Mouse (Mus musculus) heart, embryonic 12.5 days (tissue): Measurements from ENCODE around the gene Olfr1330. TPM values are rescaled to one million over a fixed set of nuclear protein-coding genes. Genes with fewer than 3 reads are reported as not detected.
A peak's percentile ranks its signal among the peaks of the same experiment; 100 is the strongest.
"Not testable (repeated sequence)": the region's sequence is repeated elsewhere in the genome, so short reads cannot be mapped to it uniquely, and the experiment has no call there.

Experiments used
- ATAC-seq: fragments of 200-750 bp; cut with Nextera tagmentation; 2 replicates; pipeline ENCODE4 v1.8.0; 2017; ENCODE audit warnings: moderate TSS enrichment, moderate library complexity; ENCODE audit not compliant: insufficient number of reproducible peaks, low FRiP score
- H3K27ac ChIP-seq: fragments of 300-500 bp; sonication (generic); 2 replicates; pipeline ENCODE4 v1.5.1; 2016; ENCODE audit warnings: mild to moderate bottlenecking, moderate library complexity; ENCODE audit not compliant: poor library complexity, severe bottlenecking
- H3K27me3 ChIP-seq: fragments of 300-500 bp; sonication (generic); replicated peaks from 2 replicates; pipeline ENCODE4 v1.6.1; 2016; ENCODE audit warnings: mild to moderate bottlenecking, moderate library complexity
- H3K36me3 ChIP-seq: fragments of 300-500 bp; sonication (generic); 2 replicates; pipeline ENCODE4 v1.6.1; 2016; ENCODE audit warnings: mild to moderate bottlenecking, moderate library complexity
- H3K4me1 ChIP-seq: fragments of 300-500 bp; sonication (generic); replicated peaks from 2 replicates; pipeline ENCODE4 v1.6.1; 2016; ENCODE audit warnings: mild to moderate bottlenecking
- H3K4me2 ChIP-seq: fragments of 300-500 bp; sonication (generic); 2 replicates; pipeline ENCODE4 v1.6.1; 2016; ENCODE audit warnings: mild to moderate bottlenecking, moderate library complexity
- H3K4me3 ChIP-seq: fragments of 300-500 bp; sonication (generic); 2 replicates; pipeline ENCODE4 v1.5.1; 2016; ENCODE audit warnings: mild to moderate bottlenecking
- H3K9ac ChIP-seq: fragments of 300-500 bp; sonication (generic); 2 replicates; pipeline ENCODE4 v1.6.1; 2016; ENCODE audit warnings: mild to moderate bottlenecking, moderate library complexity
- H3K9me3 ChIP-seq: fragments of 300-500 bp; sonication (generic); replicated peaks from 2 replicates; pipeline ENCODE4 v1.6.1; 2016; ENCODE audit warnings: mild to moderate bottlenecking, moderate library complexity
- WGBS: fragments of 180-500 bp; shearing (Covaris S2); methylation state at CpG from one replicate; pipeline ENCODE4 v1.1.7; 2016; 5-methylcytosine and 5-hydroxymethylcytosine counted together
- polyA plus RNA-seq: library from polyadenylated mRNA; unstranded; fragments of >200 nt; fragmentation: Nextera tagmentation; extraction: Ambion mirVana; gene quantifications from 2 replicates; pipeline ENCODE4 v1.2.1, GENCODE M21; 2016

The Olfr1330 gene
- 0.05 and 0.09 TPM in 2 replicates for polyA plus RNA-seq

- 91% methylated on average over 1 of the region's 1 CpGs for WGBS
- no peak within 1 kb of the TSS for H3K27ac ChIP-seq
- H3K36me3 ChIP-seq: no peaks in the 10 kb centered on the region
- H3K4me1 ChIP-seq: no peaks in the 10 kb centered on the region
- H3K9me3 ChIP-seq: no peaks in the 10 kb centered on the region
- H3K4me3 ChIP-seq: no peak within 1 kb of the TSS
- no peaks in the 10 kb centered on the region for H3K27me3 ChIP-seq
- no peak within 1 kb of the TSS for H3K4me2 ChIP-seq
- no peak within 1 kb of the TSS for H3K9ac ChIP-seq
- ATAC-seq: no peak
Observed at GRCm38 (mm10) chr4:118888297-118888696, at the start of gene Olfr1330. Olfr1330 (plus strand) TSS chr4:118888597.

GRCm38 (mm10) chr4:118861791-118862190, 26.6 kb upstream of the Olfr1330 start:
- WGBS: 80% methylated on average over 1 of the region's 1 CpGs
- Histone ChIP-seq H3K4me3 (no peak overlapping the region), H3K4me2 (no peak overlapping the region), H3K36me3 (no peaks in the 10 kb centered on the region), H3K9me3 (no peaks in the 10 kb centered on the region), H3K27me3 (no peaks in the 10 kb centered on the region), H3K4me1 (0 out of 2 replicates have a peak, but pooled peaks cover 3% of the 10 kb centered on the region), H3K9ac (no peak overlapping the region), H3K27ac (no peak overlapping the region)
- no peak for ATAC-seq

- Histone ChIP-seq H3K36me3 (no peaks in the 10 kb centered on the region), H3K27me3 (no peaks in the 10 kb centered on the region), H3K27ac (no peak overlapping the region), H3K9ac (no peak overlapping the region), H3K4me2 (no peak overlapping the region), H3K4me1 (peaks cover 6% of the 10 kb centered on the region; the same call in 1 of the 2 replicates), H3K9me3 (no peaks in the 10 kb centered on the region), H3K4me3 (no peak overlapping the region)
- WGBS: 43% methylated on average over 4 of the region's 4 CpGs
- no peak for ATAC-seq
Observed at GRCm38 (mm10) chr4:118862704-118863103, 25.7 kb upstream of the Olfr1330 start.

GRCm38 (mm10) chr4:118864349-118864748, 24.0 kb upstream of the Olfr1330 start, which contains the start of gene Olfr1331:
Olfr1331 (plus strand) TSS chr4:118864649.
- Histone ChIP-seq H3K4me2 (no peak within 1 kb of the TSS), H3K27ac (no peak within 1 kb of the TSS), H3K9me3 (no peaks in the 10 kb centered on the region), H3K36me3 (no peaks in the 10 kb centered on the region), H3K4me1 (peaks cover 11% of the 10 kb centered on the region), H3K4me3 (no peak within 1 kb of the TSS), H3K9ac (no peak within 1 kb of the TSS), H3K27me3 (no peaks in the 10 kb centered on the region)
- no peak for ATAC-seq
- WGBS: 86% methylated on average over 1 of the region's 1 CpGs

GRCm38 (mm10) chr4:118867566-118867965, 20.8 kb upstream of the Olfr1330 start:
- H3K9ac ChIP-seq: no peak overlapping the region
- no peak overlapping the region for H3K4me3 ChIP-seq
- peak; percentile 29; the same call in 1 of the 2 replicates for ATAC-seq
- H3K4me2 ChIP-seq: no peak overlapping the region
- H3K36me3 ChIP-seq: no peaks in the 10 kb centered on the region
- no peak overlapping the region for H3K27ac ChIP-seq
- peaks cover 11% of the 10 kb centered on the region for H3K4me1 ChIP-seq
- H3K9me3 ChIP-seq: no peaks in the 10 kb centered on the region
- H3K27me3 ChIP-seq: no peaks in the 10 kb centered on the region

- Histone ChIP-seq H3K4me3 (no peak overlapping the region), H3K27me3 (no peaks in the 10 kb centered on the region), H3K4me1 (no peaks in the 10 kb centered on the region), H3K9ac (no peak overlapping the region), H3K4me2 (no peak overlapping the region), H3K9me3 (no peaks in the 10 kb centered on the region), H3K36me3 (no peaks in the 10 kb centered on the region), H3K27ac (no peak overlapping the region)
- ATAC-seq: no peak
- WGBS: 68% methylated on average over 2 of the region's 2 CpGs
Observed at GRCm38 (mm10) chr4:118901981-118902380, 13.6 kb downstream of the Olfr1330 start.

GRCm38 (mm10) chr4:118917365-118917764, 29.0 kb downstream of the Olfr1330 start, which contains the start of gene Olfr1329:
Olfr1329 (minus strand) TSS chr4:118917465.
- not testable (repeated sequence) for H3K9ac ChIP-seq, ATAC-seq, H3K4me1 ChIP-seq, H3K9me3 ChIP-seq, H3K27ac ChIP-seq, H3K4me3 ChIP-seq, H3K36me3 ChIP-seq, H3K4me2 ChIP-seq, H3K27me3 ChIP-seq
- 42% methylated on average over 2 of the region's 2 CpGs for WGBS

- not testable (repeated sequence) for H3K27ac ChIP-seq, H3K4me1 ChIP-seq, H3K36me3 ChIP-seq, H3K9me3 ChIP-seq, H3K4me3 ChIP-seq, H3K4me2 ChIP-seq, ATAC-seq, H3K9ac ChIP-seq, H3K27me3 ChIP-seq
- WGBS: 83% methylated on average over 3 of the region's 3 CpGs
Observed at GRCm38 (mm10) chr4:118931326-118931725, 42.9 kb downstream of the Olfr1330 start.

- Histone ChIP-seq H3K4me2 (no peak within 1 kb of the TSS), H3K9me3 (no peaks in the 10 kb centered on the region), H3K27me3 (no peaks in the 10 kb centered on the region), H3K27ac (no peak within 1 kb of the TSS), H3K36me3 (no peaks in the 10 kb centered on the region), H3K9ac (no peak within 1 kb of the TSS), H3K4me1 (no peaks in the 10 kb centered on the region), H3K4me3 (no peak within 1 kb of the TSS)
- no peak for ATAC-seq
- 70% methylated on average over 2 of the region's 2 CpGs for WGBS
Observed at GRCm38 (mm10) chr4:118938512-118938911, 50.1 kb downstream of the Olfr1330 start, which contains the start of gene Olfr1328. Olfr1328 (minus strand) TSS chr4:118938612.

Other genes starting within 250 kb of the Olfr1330 start
- gene Olfr62, start 229.6 kb upstream of the Olfr1330 start, polyA plus RNA-seq: not detected in 2 replicates
- not detected in 2 replicates for gene Olfr1342, start 195.8 kb upstream of the Olfr1330 start, polyA plus RNA-seq
- gene Olfr1341, start 185.1 kb upstream of the Olfr1330 start, polyA plus RNA-seq: not detected in 2 replicates
- not detected in 2 replicates for gene Olfr1340, start 168.5 kb upstream of the Olfr1330 start, polyA plus RNA-seq
- not detected in 2 replicates for gene Olfr1339, start 156.4 kb upstream of the Olfr1330 start, polyA plus RNA-seq
- not detected in 2 replicates for gene Olfr1338, start 129.9 kb upstream of the Olfr1330 start, polyA plus RNA-seq
- gene Olfr1337, start 106.0 kb upstream of the Olfr1330 start, polyA plus RNA-seq: not detected in 2 replicates
- gene Olfr1335, start 78.7 kb upstream of the Olfr1330 start, polyA plus RNA-seq: not detected in 2 replicates
- gene Olfr1333, start 52.3 kb upstream of the Olfr1330 start, polyA plus RNA-seq: not detected in 2 replicates
- not detected in 2 replicates for gene Olfr1331, start 23.9 kb upstream of the Olfr1330 start, polyA plus RNA-seq
- not detected in 2 replicates for gene Olfr1329, start 28.9 kb downstream of the Olfr1330 start, polyA plus RNA-seq
- not detected in 2 replicates for gene Olfr1328, start 50.0 kb downstream of the Olfr1330 start, polyA plus RNA-seq
- gene Lao1, start 73.0 kb downstream of the Olfr1330 start, polyA plus RNA-seq: not detected in 2 replicates
- gene Slc2a1, start 220.1 kb downstream of the Olfr1330 start, polyA plus RNA-seq: 330 and 331 TPM in 2 replicates